Mouse (Mus musculus): ENCODE measurements around the gene Gfod1.

Gene Gfod1

GRCm38 (mm10) chr13:43299171-43299570 is 4.8 kb downstream of the Gfod1 start:
- no peak for DNase-seq (ENCODE audit: low spot score)

- no peak for DNase-seq (ENCODE audit: low spot score)
Observed at GRCm38 (mm10) chr13:43297526-43297925, 6.4 kb downstream of the Gfod1 start.

- no peak for DNase-seq (ENCODE audit: low spot score)
Observed at GRCm38 (mm10) chr13:43296140-43296805, 7.7 kb downstream of the Gfod1 start.

- DNase-seq (ENCODE audit: low spot score) = no peak
Observed at GRCm38 (mm10) chr13:43295684-43296083, 8.3 kb downstream of the Gfod1 start.

- no peak for DNase-seq (ENCODE audit: low spot score)
Observed at GRCm38 (mm10) chr13:43294957-43295590, 8.9 kb downstream of the Gfod1 start.

GRCm38 (mm10) chr13:43292892-43293291 is 11.1 kb downstream of the Gfod1 start:
- DNase-seq (ENCODE audit: low spot score) = no peak

GRCm38 (mm10) chr13:43289076-43289475 is 14.9 kb downstream of the Gfod1 start:
- DNase-seq (ENCODE audit: low spot score) = no peak

- no peak for DNase-seq (ENCODE audit: low spot score)
Observed at GRCm38 (mm10) chr13:43288444-43288843, 15.5 kb downstream of the Gfod1 start.

GRCm38 (mm10) chr13:43288026-43288425 is 15.9 kb downstream of the Gfod1 start:
- DNase-seq (ENCODE audit: low spot score) = no peak

GRCm38 (mm10) chr13:43286836-43287235 is 17.1 kb downstream of the Gfod1 start:
- no peak for DNase-seq (ENCODE audit: low spot score)

- no peak for DNase-seq (ENCODE audit: low spot score)
Observed at GRCm38 (mm10) chr13:43284711-43285151, 19.2 kb downstream of the Gfod1 start.

GRCm38 (mm10) chr13:43273906-43274305 is 30.1 kb downstream of the Gfod1 start:
- DNase-seq (ENCODE audit: low spot score) = no peak

GRCm38 (mm10) chr13:43272303-43273135 is 31.5 kb downstream of the Gfod1 start:
- no peak for DNase-seq (ENCODE audit: low spot score)

GRCm38 (mm10) chr13:43271481-43271880 is 32.5 kb downstream of the Gfod1 start:
- DNase-seq (ENCODE audit: low spot score) = no peak

- DNase-seq (ENCODE audit: low spot score) = no peak
Observed at GRCm38 (mm10) chr13:43270220-43270597, 33.8 kb downstream of the Gfod1 start.

- peak; percentile 44 for DNase-seq (ENCODE audit: low spot score)
Observed at GRCm38 (mm10) chr13:43269460-43270219, 34.3 kb downstream of the Gfod1 start.

- no peak for DNase-seq (ENCODE audit: low spot score)
Observed at GRCm38 (mm10) chr13:43268539-43269327, 35.2 kb downstream of the Gfod1 start.

- no peak for DNase-seq (ENCODE audit: low spot score)
Observed at GRCm38 (mm10) chr13:43267902-43268301, 36.1 kb downstream of the Gfod1 start.

- DNase-seq (ENCODE audit: low spot score) = no peak
Observed at GRCm38 (mm10) chr13:43267216-43267615, 36.8 kb downstream of the Gfod1 start.

GRCm38 (mm10) chr13:43266333-43266732 is 37.6 kb downstream of the Gfod1 start:
- no peak for DNase-seq (ENCODE audit: low spot score)

GRCm38 (mm10) chr13:43265116-43265515 is 38.9 kb downstream of the Gfod1 start:
- DNase-seq (ENCODE audit: low spot score) = no peak
